Mouse (Mus musculus) hindbrain, postnatal 0 days (tissue): Measurements from ENCODE around the gene Glyctk. TPM values are rescaled to one million over a fixed set of nuclear protein-coding genes. Genes with fewer than 3 reads are reported as not detected.

Source experiments
- ATAC-seq: fragments of 200-750 bp; cut with Nextera tagmentation; 2 replicates; pipeline ENCODE4 v1.8.0; 2017; ENCODE audit warnings: mild to moderate bottlenecking, moderate TSS enrichment, moderate library complexity
- DNase-seq: peaks from one replicate; pipeline ENCODE4 v3.0.0-alpha.2; 2015; ENCODE audit warnings: low spot score
- H3K27ac ChIP-seq: fragments of 300-500 bp; sonication (generic); 2 replicates; pipeline ENCODE4 v1.5.1; 2014; ENCODE audit warnings: mild to moderate bottlenecking
- H3K27me3 ChIP-seq: fragments of 300-500 bp; sonication (generic); 2 replicates; pipeline ENCODE4 v1.6.1; 2014; ENCODE audit warnings: low read length, mixed read lengths; ENCODE audit not compliant: insufficient read depth
- H3K36me3 ChIP-seq: fragments of 300-500 bp; sonication (generic); 2 replicates; pipeline ENCODE4 v1.6.1; 2014; ENCODE audit warnings: low read length, mixed read lengths; ENCODE audit not compliant: insufficient read depth
- H3K4me1 ChIP-seq: fragments of 300-500 bp; sonication (generic); 2 replicates; pipeline ENCODE4 v1.6.1; 2014; ENCODE audit warnings: antibody characterized with exemption, low read length, mixed read lengths; ENCODE audit not compliant: insufficient read depth
- H3K4me2 ChIP-seq: fragments of 300-500 bp; sonication (generic); 2 replicates; pipeline ENCODE4 v1.6.1; 2014; ENCODE audit warnings: low read depth, mild to moderate bottlenecking, low read length, moderate library complexity, mixed read lengths
- H3K4me3 ChIP-seq: fragments of 300-500 bp; sonication (generic); 2 replicates; pipeline ENCODE4 v1.5.1; 2014; ENCODE audit warnings: low read length
- H3K9ac ChIP-seq: fragments of 300-500 bp; sonication (generic); replicated peaks from 2 replicates; pipeline ENCODE4 v1.6.1; 2014; ENCODE audit warnings: mild to moderate bottlenecking, low read length, moderate library complexity, mixed read lengths
- H3K9me3 ChIP-seq: fragments of 300-500 bp; sonication (generic); 2 replicates; pipeline ENCODE4 v1.6.1; 2016; ENCODE audit warnings: low read length, mixed read lengths
- CTCF ChIP-seq: IDR thresholded peaks from 2 replicates; pipeline ENCODE4 v1.5.1; 2016; ENCODE audit warnings: antibody characterized with exemption, control low read depth, low read depth
- WGBS: fragments of 180-500 bp; shearing (Covaris S2); extraction: QIAGEN DNeasy Blood & Tissue Kit; methylation state at CpG from one replicate; pipeline ENCODE4 v1.1.7; 2014; 5-methylcytosine and 5-hydroxymethylcytosine counted together
- polyA plus RNA-seq: library from polyadenylated mRNA; unstranded; fragments of >200 nt; fragmentation: Nextera tagmentation; extraction: Ambion mirVana; gene quantifications from 2 replicates; pipeline ENCODE4 v1.2.1, GENCODE M21; 2015
- total RNA-seq: library from RNA; depleted of rRNA; stranded (reverse); fragments of >200 nt; gene quantifications from 2 replicates; pipeline ENCODE4 v1.2.3, GENCODE M21; 2014

The Glyctk gene
- total and polyA plus RNA-seq, 2 experiments from 2014 or later, result 1.2 to 1.3 TPM

GRCm38 (mm10) chr9:106192998-106193397, 35.1 kb upstream of the Glyctk start:
- H3K9me3 ChIP-seq, result no peaks in the 10 kb centered on the region
- ATAC-seq (no peak), DNase-seq (no peak)
- H3K36me3 ChIP-seq, result peaks cover 36% of the 10 kb centered on the region
- no peak overlapping the region for H3K9ac ChIP-seq
- H3K4me3 ChIP-seq, result no peak overlapping the region
- TF ChIP-seq CTCF, result no peak
- no peak overlapping the region for H3K27ac ChIP-seq
- H3K27me3 ChIP-seq, result no peaks in the 10 kb centered on the region
- 82% methylated on average over 1 of the region's 1 CpGs for WGBS
- no peak overlapping the region for H3K4me2 ChIP-seq
- no peaks in the 10 kb centered on the region for H3K4me1 ChIP-seq

- TF ChIP-seq CTCF, result no peak
- ATAC-seq (no peak), DNase-seq (no peak)
- Histone ChIP-seq H3K27me3 (no peaks in the 10 kb centered on the region), H3K4me2 (no peak overlapping the region), H3K36me3 (peaks cover 46% of the 10 kb centered on the region), H3K27ac (no peak overlapping the region), H3K4me1 (no peaks in the 10 kb centered on the region), H3K9ac (no peak overlapping the region), H3K9me3 (no peaks in the 10 kb centered on the region), H3K4me3 (no peak overlapping the region)
- 91% methylated on average over 8 of the region's 8 CpGs for WGBS
Observed at GRCm38 (mm10) chr9:106192024-106192423, 34.1 kb upstream of the Glyctk start.

- no peaks in the 10 kb centered on the region for H3K27me3 ChIP-seq
- 95% methylated on average over 1 of the region's 1 CpGs for WGBS
- no peak overlapping the region for H3K4me3 ChIP-seq
- DNase-seq (no peak), ATAC-seq (no peak)
- no peak overlapping the region for H3K9ac ChIP-seq
- peaks cover 53% of the 10 kb centered on the region for H3K36me3 ChIP-seq
- no peaks in the 10 kb centered on the region for H3K4me1 ChIP-seq
- H3K4me2 ChIP-seq, result no peak overlapping the region
- H3K27ac ChIP-seq, result no peak overlapping the region
- no peaks in the 10 kb centered on the region for H3K9me3 ChIP-seq
- TF ChIP-seq CTCF, result no peak
Observed at GRCm38 (mm10) chr9:106191355-106191754, 33.4 kb upstream of the Glyctk start.

- WGBS, result 95% methylated on average over 5 of the region's 5 CpGs
- Histone ChIP-seq H3K36me3 (peaks cover 80% of the 10 kb centered on the region), H3K4me3 (no peak overlapping the region), H3K27me3 (no peaks in the 10 kb centered on the region), H3K9ac (no peak overlapping the region), H3K9me3 (no peaks in the 10 kb centered on the region), H3K27ac (no peak overlapping the region), H3K4me1 (no peaks in the 10 kb centered on the region), H3K4me2 (no peak overlapping the region)
- ATAC-seq (no peak), DNase-seq (no peak)
- TF ChIP-seq CTCF, result no peak
Observed at GRCm38 (mm10) chr9:106183996-106184395, 26.1 kb upstream of the Glyctk start.

- Histone ChIP-seq H3K4me3 (no peak overlapping the region), H3K27me3 (no peaks in the 10 kb centered on the region), H3K9ac (no peak overlapping the region), H3K4me1 (no peaks in the 10 kb centered on the region), H3K27ac (no peak overlapping the region), H3K4me2 (no peak overlapping the region), H3K9me3 (no peaks in the 10 kb centered on the region), H3K36me3 (peaks cover 79% of the 10 kb centered on the region)
- DNase-seq (no peak), ATAC-seq (no peak)
- no peak for TF ChIP-seq CTCF
- 98% methylated on average over 4 of the region's 4 CpGs for WGBS
Observed at GRCm38 (mm10) chr9:106182146-106182545, 24.2 kb upstream of the Glyctk start.

GRCm38 (mm10) chr9:106179964-106180363, 22.0 kb upstream of the Glyctk start:
- DNase-seq (no peak), ATAC-seq (no peak)
- Histone ChIP-seq H3K9ac (no peak overlapping the region), H3K4me2 (no peak overlapping the region), H3K27ac (no peak overlapping the region), H3K4me3 (no peak overlapping the region), H3K36me3 (peaks cover 61% of the 10 kb centered on the region), H3K4me1 (peaks cover 1% of the 10 kb centered on the region; the same call in 1 of the 2 replicates), H3K27me3 (no peaks in the 10 kb centered on the region), H3K9me3 (no peaks in the 10 kb centered on the region)
- no peak for TF ChIP-seq CTCF
- WGBS, result 93% methylated on average over 3 of the region's 3 CpGs

- Histone ChIP-seq H3K27me3 (no peaks in the 10 kb centered on the region), H3K27ac (no peak overlapping the region), H3K36me3 (peaks cover 56% of the 10 kb centered on the region), H3K9ac (no peak overlapping the region), H3K9me3 (no peaks in the 10 kb centered on the region), H3K4me2 (no peak overlapping the region), H3K4me3 (no peak overlapping the region), H3K4me1 (peaks cover 5% of the 10 kb centered on the region; the same call in 1 of the 2 replicates)
- 85% methylated on average over 2 of the region's 2 CpGs for WGBS
- DNase-seq (no peak), ATAC-seq (no peak)
- TF ChIP-seq CTCF, result no peak
Observed at GRCm38 (mm10) chr9:106179454-106179853, 21.5 kb upstream of the Glyctk start.
